23 mouse cellular contexts compared by ENCODE assay signal in genomic region chr8:56789549-56790270, GRCm38 (mm10).
DNase-seq lines count a peak whose midpoint lies in the region; ATAC-seq and TF ChIP-seq lines count a peak whose summit lies in the region.
"Had no signal": no experiment of that assay in that cellular context is flagged by ENCODE, and none has a peak within 500 bp of the region (broad histone marks: within the 10 kb centered on the region; RNA-seq: fewer than 3 reads in every experiment).

No protein-coding gene starts in this region.

- intact Hi-C loops in heart, adult 2 months (cut with DNase I), result no loop called here

- WGBS in heart, adult 2 months, result 49% methylated on average over 2 of the region's 2 CpGs
- WGBS in lung, embryonic 14.5 days, result 72% methylated on average over 2 of the region's 2 CpGs
- 61% methylated on average over 2 of the region's 2 CpGs for WGBS in lung, embryonic 16.5 days
- WGBS in limb, embryonic 10.5 days, result 98% methylated on average over 2 of the region's 2 CpGs

- no peak for TF ChIP-seq CTCF in heart, adult 2 months (IDR thresholded peaks at IDR 0.05)
- no peak for TF ChIP-seq CTCF in lung, embryonic 14.5 days (IDR thresholded peaks at IDR 0.05; ENCODE audit: low read depth)

- H3K9me3 ChIP-seq in lung, embryonic 14.5 days (ENCODE audit: low read depth, low read length), result no peaks in the 10 kb centered on the region
- H3K9me3 ChIP-seq in lung, embryonic 16.5 days (ENCODE audit: control insufficient read depth, low read length), result no peaks in the 10 kb centered on the region
- H3K9me3 ChIP-seq in limb, embryonic 10.5 days (replicated peaks), result no peaks in the 10 kb centered on the region
- H3K9me3 ChIP-seq: embryonic facial prominence, embryonic 12.5 days; embryonic facial prominence, embryonic 15.5 days; heart, embryonic 10.5 days had no signal

- no peaks in the 10 kb centered on the region for H3K79me2 ChIP-seq in heart, adult 2 months (replicated peaks; ENCODE audit: control insufficient read depth, insufficient read depth, low read length)

- no peak for ATAC-seq in lung, embryonic 14.5 days (ENCODE audit: insufficient read depth)
- ATAC-seq in lung, embryonic 16.5 days (ENCODE audit: low read depth), result peak; percentile 72
- ATAC-seq: CD4-positive, CD25-positive, alpha-beta regulatory T cell, adult 4 months; forebrain, embryonic 14.5 days; hindbrain, postnatal 0 days had no signal

- no peaks in the 10 kb centered on the region for H3K36me3 ChIP-seq in heart, adult 2 months (ENCODE audit: control insufficient read depth, insufficient read depth, low read length)
- no peaks in the 10 kb centered on the region for H3K36me3 ChIP-seq in lung, embryonic 14.5 days (ENCODE audit: insufficient read depth)
- H3K36me3 ChIP-seq in lung, embryonic 16.5 days (ENCODE audit: control insufficient read depth, insufficient read depth, low read length), result no peaks in the 10 kb centered on the region
- no peaks in the 10 kb centered on the region for H3K36me3 ChIP-seq in limb, embryonic 10.5 days
- H3K36me3 ChIP-seq: embryonic facial prominence, embryonic 12.5 days; embryonic facial prominence, embryonic 15.5 days; heart, embryonic 10.5 days had no signal

- TF ChIP-seq POLR2A in heart, adult 2 months (IDR thresholded peaks at IDR 0.05; ENCODE audit: insufficient read depth, low read depth, low read length), result no peak

- DNase-seq in heart, adult 2 months, result peak; percentile 3 to 14
- DNase-seq in heart, postnatal 4 days, result no peak
- DNase-seq in lung, embryonic 14.5 days, result peak; percentile 31
- DNase-seq in lung, postnatal 14 days, result peak; percentile 3
- no peak for DNase-seq in limb, embryonic 10.5 days (ENCODE audit: low spot score)
- DNase-seq in frontal cortex, adult 2 months (ENCODE audit: extremely low spot score in 1 of 2, low spot score in 1 of 2), result no peak
- DNase-seq in layer of hippocampus, adult 9-11 months, result no peak
- DNase-seq: adrenal gland, adult 2 months; adrenal gland, postnatal 14 days; cerebellum, adult 11 months; cerebellum, adult 2 months; cerebellum, adult 9-11 months; cerebellum, postnatal 25 days; gastrocnemius, postnatal 10 days; gastrocnemius, postnatal 36 days had no signal

- H3K9ac ChIP-seq in heart, adult 2 months (ENCODE audit: low read depth, low read length), result no peak overlapping the region
- no peak overlapping the region for H3K9ac ChIP-seq in lung, embryonic 14.5 days
- no peak overlapping the region for H3K9ac ChIP-seq in lung, embryonic 16.5 days (ENCODE audit: low read length)
- H3K9ac ChIP-seq: embryonic facial prominence, embryonic 12.5 days; embryonic facial prominence, embryonic 15.5 days; hindbrain, embryonic 14.5 days had no signal

- H3K27me3 ChIP-seq in heart, adult 2 months (ENCODE audit: control insufficient read depth, insufficient read depth, low read length), result no peaks in the 10 kb centered on the region
- no peaks in the 10 kb centered on the region for H3K27me3 ChIP-seq in lung, embryonic 14.5 days (ENCODE audit: insufficient read depth, low read length)
- no peaks in the 10 kb centered on the region for H3K27me3 ChIP-seq in lung, embryonic 16.5 days (ENCODE audit: control insufficient read depth, insufficient read depth, low read depth, low read length)
- no peaks in the 10 kb centered on the region for H3K27me3 ChIP-seq in limb, embryonic 10.5 days (ENCODE audit: low read depth, poor library complexity, severe bottlenecking)
- H3K27me3 ChIP-seq: embryonic facial prominence, embryonic 12.5 days; embryonic facial prominence, embryonic 15.5 days had no signal

- H3K4me2 ChIP-seq in lung, embryonic 14.5 days, result no peak overlapping the region
- no peak overlapping the region for H3K4me2 ChIP-seq in lung, embryonic 16.5 days (ENCODE audit: low read depth, low read length)
- H3K4me2 ChIP-seq: embryonic facial prominence, embryonic 12.5 days; embryonic facial prominence, embryonic 15.5 days; hindbrain, embryonic 14.5 days had no signal

- no peak overlapping the region for H3K27ac ChIP-seq in heart, adult 2 months
- no peak overlapping the region for H3K27ac ChIP-seq in lung, embryonic 14.5 days (ENCODE audit: low read depth)
- no peak overlapping the region for H3K27ac ChIP-seq in lung, embryonic 16.5 days (ENCODE audit: low read length)
- H3K27ac ChIP-seq in limb, embryonic 10.5 days, result no peak overlapping the region
- H3K27ac ChIP-seq: embryonic facial prominence, embryonic 12.5 days; embryonic facial prominence, embryonic 15.5 days; heart, embryonic 10.5 days; hindbrain, embryonic 14.5 days; hindbrain, postnatal 0 days had no signal

- no peak for TF ChIP-seq EP300 in heart, adult 2 months (IDR thresholded peaks at IDR 0.05; ENCODE audit: insufficient read depth, low read depth, low read length)

- H3K4me1 ChIP-seq in heart, adult 2 months (ENCODE audit: control insufficient read depth, insufficient read depth, low read length), result no peaks in the 10 kb centered on the region
- H3K4me1 ChIP-seq in lung, embryonic 14.5 days (ENCODE audit: insufficient read depth), result no peaks in the 10 kb centered on the region
- no peaks in the 10 kb centered on the region for H3K4me1 ChIP-seq in lung, embryonic 16.5 days (replicated peaks; ENCODE audit: control insufficient read depth, insufficient read depth, low read length)
- H3K4me1 ChIP-seq in limb, embryonic 10.5 days, result no peaks in the 10 kb centered on the region
- H3K4me1 ChIP-seq: embryonic facial prominence, embryonic 12.5 days; embryonic facial prominence, embryonic 15.5 days; heart, embryonic 10.5 days had no signal

- H3K4me3 ChIP-seq in heart, adult 2 months, result no peak overlapping the region
- H3K4me3 ChIP-seq in lung, embryonic 14.5 days (ENCODE audit: low read depth, low read length), result no peak overlapping the region
- H3K4me3 ChIP-seq in lung, embryonic 16.5 days (ENCODE audit: low read length), result no peak overlapping the region
- H3K4me3 ChIP-seq in limb, embryonic 10.5 days, result no peak overlapping the region
- H3K4me3 ChIP-seq: embryonic facial prominence, embryonic 12.5 days; embryonic facial prominence, embryonic 15.5 days; heart, embryonic 10.5 days had no signal

Comparison
In these comparisons a context has a peak if more than half of its experiments do, and no peak if none do; other contexts are left out.
1. DNase-seq: peak in heart, adult 2 months (2 of 2), lung, embryonic 14.5 days (single experiment) and lung, postnatal 14 days (single experiment); none in heart, postnatal 4 days (single experiment), limb, embryonic 10.5 days (single experiment), frontal cortex, adult 2 months (0 of 2) and layer of hippocampus, adult 9-11 months (single experiment).